Mouse (Mus musculus) forebrain, embryonic 16.5 days (tissue): ENCODE results near the gene Cdkl2. TPM values are rescaled to one million over a fixed set of nuclear protein-coding genes. Genes with fewer than 3 reads are reported as not detected.

ENCODE experiments used
- ATAC-seq: fragments of 200-750 bp; cut with Nextera tagmentation; 2 replicates; pipeline ENCODE4 v1.8.0; 2017; ENCODE audit warnings: mild to moderate bottlenecking, moderate library complexity
- H3K27ac ChIP-seq: fragments of 300-500 bp; sonication (generic); 2 replicates; pipeline ENCODE4 v1.5.1; 2014; ENCODE audit warnings: low read length, control low read depth
- H3K27me3 ChIP-seq: fragments of 300-500 bp; sonication (generic); replicated peaks from 2 replicates; pipeline ENCODE4 v1.6.1; 2014; ENCODE audit warnings: low read length; ENCODE audit not compliant: control insufficient read depth, insufficient read depth
- H3K36me3 ChIP-seq: fragments of 300-500 bp; sonication (generic); 2 replicates; pipeline ENCODE4 v1.6.1; 2014; ENCODE audit not compliant: control insufficient read depth, insufficient read depth
- H3K4me1 ChIP-seq: fragments of 300-500 bp; sonication (generic); replicated peaks from 2 replicates; pipeline ENCODE4 v1.6.1; 2014; ENCODE audit warnings: low read length; ENCODE audit not compliant: control insufficient read depth, insufficient read depth
- H3K4me2 ChIP-seq: fragments of 300-500 bp; sonication (generic); 2 replicates; pipeline ENCODE4 v1.6.1; 2014; ENCODE audit warnings: mild to moderate bottlenecking, low read length, control low read depth
- H3K4me3 ChIP-seq: fragments of 300-500 bp; sonication (generic); replicated peaks from 2 replicates; pipeline ENCODE4 v1.5.1; 2014; ENCODE audit warnings: mild to moderate bottlenecking, low read length, control low read depth
- H3K9ac ChIP-seq: fragments of 300-500 bp; sonication (generic); replicated peaks from 2 replicates; pipeline ENCODE4 v1.6.1; 2014; ENCODE audit warnings: low read depth, low read length, control low read depth
- H3K9me3 ChIP-seq: fragments of 300-500 bp; sonication (generic); 2 replicates; pipeline ENCODE4 v1.6.1; 2016; ENCODE audit warnings: low read length; ENCODE audit not compliant: control insufficient read depth
- WGBS: fragments of 180-500 bp; shearing (Covaris S2); extraction: QIAGEN DNeasy Blood & Tissue Kit; methylation state at CpG from one replicate; pipeline ENCODE4 v1.1.7; 2014; 5-methylcytosine and 5-hydroxymethylcytosine counted together
- polyA plus RNA-seq: library from polyadenylated mRNA; unstranded; fragments of >200 nt; fragmentation: Nextera tagmentation; extraction: Ambion mirVana; gene quantifications from 2 replicates; pipeline ENCODE4 v1.2.1, GENCODE M21; 2015

Cdkl2 gene
- polyA plus RNA-seq, 1 experiment from 2014 or later = 10.2 TPM

- Histone ChIP-seq H3K36me3 (peaks cover 6% of the 10 kb centered on the region), H3K4me1 (peaks cover 22% of the 10 kb centered on the region), H3K9me3 (no peaks in the 10 kb centered on the region), H3K27ac (no peak overlapping the region), H3K4me3 (peak overlapping the region; percentile 58), H3K27me3 (no peaks in the 10 kb centered on the region), H3K9ac (no peak overlapping the region; the same call in 1 of the 2 replicates), H3K4me2 (peak overlapping the region; percentile 71)
- no peak for ATAC-seq
- WGBS = 95% methylated on average over 1 of the region's 1 CpGs
These were observed 82.3 kb downstream of the Cdkl2 start for GRCm38 (mm10) chr5:91961370-91961769.

GRCm38 (mm10) chr5:91960606-91961254 is 83.0 kb downstream of the Cdkl2 start:
- no peaks in the 10 kb centered on the region for H3K27me3 ChIP-seq
- ATAC-seq = no peak
- H3K4me3 ChIP-seq = no peak overlapping the region
- H3K36me3 ChIP-seq = peaks cover 6% of the 10 kb centered on the region
- peak overlapping the region; percentile 22; the same call in 1 of the 2 replicates for H3K9ac ChIP-seq
- peak overlapping the region; percentile 31 for H3K4me2 ChIP-seq
- peaks cover 22% of the 10 kb centered on the region for H3K4me1 ChIP-seq
- H3K27ac ChIP-seq = no peak overlapping the region
- H3K9me3 ChIP-seq = no peaks in the 10 kb centered on the region
- 48% methylated on average over 3 of the region's 3 CpGs for WGBS

GRCm38 (mm10) chr5:91959986-91960385 is 83.7 kb downstream of the Cdkl2 start:
- Histone ChIP-seq H3K27ac (no peak overlapping the region), H3K9me3 (no peaks in the 10 kb centered on the region), H3K4me2 (no peak overlapping the region), H3K4me3 (no peak overlapping the region), H3K4me1 (peaks cover 22% of the 10 kb centered on the region), H3K9ac (no peak overlapping the region), H3K27me3 (no peaks in the 10 kb centered on the region), H3K36me3 (peaks cover 6% of the 10 kb centered on the region)
- 76% methylated on average over 1 of the region's 1 CpGs for WGBS
- no peak for ATAC-seq

GRCm38 (mm10) chr5:91959096-91959495 is 84.6 kb downstream of the Cdkl2 start:
- H3K4me1 ChIP-seq = peaks cover 22% of the 10 kb centered on the region
- no peak overlapping the region for H3K9ac ChIP-seq
- H3K4me2 ChIP-seq = no peak overlapping the region
- ATAC-seq = no peak
- H3K36me3 ChIP-seq = peaks cover 6% of the 10 kb centered on the region
- no peaks in the 10 kb centered on the region for H3K9me3 ChIP-seq
- H3K27ac ChIP-seq = no peak overlapping the region
- WGBS = 63% methylated on average over 1 of the region's 1 CpGs
- no peaks in the 10 kb centered on the region for H3K27me3 ChIP-seq
- no peak overlapping the region for H3K4me3 ChIP-seq

- Histone ChIP-seq H3K9me3 (no peaks in the 10 kb centered on the region), H3K9ac (no peak overlapping the region), H3K4me1 (peaks cover 16% of the 10 kb centered on the region), H3K27ac (no peak overlapping the region), H3K4me3 (no peak overlapping the region), H3K36me3 (peaks cover 12% of the 10 kb centered on the region), H3K4me2 (no peak overlapping the region), H3K27me3 (no peaks in the 10 kb centered on the region)
- WGBS = 95% methylated on average over 3 of the region's 3 CpGs
- no peak for ATAC-seq
These were observed 86.5 kb downstream of the Cdkl2 start for GRCm38 (mm10) chr5:91956991-91957760.

Other genes starting within 250 kb of the Cdkl2 start
- 64.2 and 71.4 TPM in 2 replicates for gene Rchy1, start 80.8 kb downstream of the Cdkl2 start, polyA plus RNA-seq
- not detected in 2 replicates for gene Odaph, start 56.4 kb downstream of the Cdkl2 start, polyA plus RNA-seq
- gene G3bp2, start 39.8 kb upstream of the Cdkl2 start, polyA plus RNA-seq = 345 and 376 TPM in 2 replicates
- 39.2 and 43.9 TPM in 2 replicates for gene Uso1, start 94.1 kb upstream of the Cdkl2 start, polyA plus RNA-seq
- gene U90926, start 171.5 kb upstream of the Cdkl2 start, polyA plus RNA-seq = not detected in 2 replicates
- gene Ppef2, start 212.4 kb upstream of the Cdkl2 start, polyA plus RNA-seq = 0.11 and 0.35 TPM in 2 replicates
- 8.7 and 10.8 TPM in 2 replicates for gene Naaa, start 234.3 kb upstream of the Cdkl2 start, polyA plus RNA-seq